In genomic region chr9:71831756-71832699, GRCm38 (mm10) we compare ENCODE assay signal across 8 mouse cellular contexts.
DNase-seq lines count a peak whose midpoint lies in the region; ATAC-seq and TF ChIP-seq lines count a peak whose summit lies in the region.

No protein-coding gene starts in this region.

- H3K9ac ChIP-seq in midbrain, embryonic 14.5 days (replicated peaks; ENCODE audit: low read length), result no peak overlapping the region
- no peak overlapping the region for H3K9ac ChIP-seq in midbrain, embryonic 15.5 days
- H3K9ac ChIP-seq in liver, embryonic 14.5 days (replicated peaks), result no peak overlapping the region

- no peak for ATAC-seq in midbrain, embryonic 14.5 days (ENCODE audit: low FRiP score, low TSS enrichment)
- ATAC-seq in midbrain, embryonic 15.5 days (replicated peaks), result no peak
- peak; percentile 53 for ATAC-seq in liver, embryonic 14.5 days (ENCODE audit: insufficient read depth)

- no peaks in the 10 kb centered on the region for H3K4me1 ChIP-seq in midbrain, embryonic 14.5 days (ENCODE audit: control insufficient read depth, insufficient read depth, low read length)
- 0 out of 2 replicates have a peak, but pooled peaks cover 3% of the 10 kb centered on the region for H3K4me1 ChIP-seq in midbrain, embryonic 15.5 days
- H3K4me1 ChIP-seq in kidney, adult 2 months (ENCODE audit: control insufficient read depth, insufficient read depth, low read length), result 0 out of 2 replicates have a peak, but pooled peaks cover under 1% of the 10 kb centered on the region
- H3K4me1 ChIP-seq in liver, embryonic 14.5 days (replicated peaks; ENCODE audit: control insufficient read depth in 2 of 2, insufficient read depth in 2 of 2, low read length in 1 of 2), result no peaks in the 10 kb centered on the region; a peak in 1 of 4 replicates

- H3K27ac ChIP-seq in midbrain, embryonic 14.5 days (replicated peaks; ENCODE audit: low read depth, low read length), result no peak overlapping the region
- no peak overlapping the region for H3K27ac ChIP-seq in midbrain, embryonic 15.5 days
- H3K27ac ChIP-seq in kidney, adult 2 months (ENCODE audit: insufficient read depth, low read depth, low read length), result no peak overlapping the region
- H3K27ac ChIP-seq in liver, embryonic 14.5 days, result no peak overlapping the region

- H3K36me3 ChIP-seq in midbrain, embryonic 14.5 days (ENCODE audit: control insufficient read depth, insufficient read depth, low read length), result no peaks in the 10 kb centered on the region
- H3K36me3 ChIP-seq in midbrain, embryonic 15.5 days (replicated peaks), result no peaks in the 10 kb centered on the region
- H3K36me3 ChIP-seq in kidney, adult 2 months (ENCODE audit: control insufficient read depth, insufficient read depth, low read length), result no peaks in the 10 kb centered on the region
- no peaks in the 10 kb centered on the region for H3K36me3 ChIP-seq in liver, embryonic 14.5 days (replicated peaks; ENCODE audit: control insufficient read depth, insufficient read depth, low read depth)

- TF ChIP-seq POLR2A in kidney, adult 2 months (IDR thresholded peaks at IDR 0.05; ENCODE audit: low read depth, low read length), result no peak

- no peak for TF ChIP-seq EP300 in liver, embryonic 14.5 days (IDR thresholded peaks at IDR 0.05; ENCODE audit: low read depth)

- H3K9me3 ChIP-seq in midbrain, embryonic 14.5 days (ENCODE audit: control insufficient read depth, low read length), result no peaks in the 10 kb centered on the region
- H3K9me3 ChIP-seq in midbrain, embryonic 15.5 days, result no peaks in the 10 kb centered on the region
- no peaks in the 10 kb centered on the region for H3K9me3 ChIP-seq in liver, embryonic 14.5 days (ENCODE audit: control insufficient read depth, low read length)

- TF ChIP-seq CTCF in kidney, adult 2 months (conservative IDR thresholded peaks at IDR 0.05; ENCODE audit: insufficient read depth, insufficient read length, low read depth, low read length), result peak; percentile 79
- TF ChIP-seq CTCF in liver, embryonic 14.5 days (IDR thresholded peaks at IDR 0.05; ENCODE audit: low read depth), result peak; percentile 95

- H3K4me2 ChIP-seq in midbrain, embryonic 14.5 days (ENCODE audit: low read length), result no peak overlapping the region
- no peak overlapping the region for H3K4me2 ChIP-seq in midbrain, embryonic 15.5 days
- H3K4me2 ChIP-seq in liver, embryonic 14.5 days (ENCODE audit: low read depth), result peak overlapping the region; percentile 38; the same call in 1 of the 2 replicates

- H3K4me3 ChIP-seq in midbrain, embryonic 14.5 days (replicated peaks; ENCODE audit: low read depth, low read length), result no peak overlapping the region
- no peak overlapping the region for H3K4me3 ChIP-seq in midbrain, embryonic 15.5 days
- H3K4me3 ChIP-seq in kidney, adult 2 months (ENCODE audit: insufficient read depth, low read depth, low read length), result no peak overlapping the region
- no peak overlapping the region for H3K4me3 ChIP-seq in liver, embryonic 14.5 days (ENCODE audit: insufficient read depth in 1 of 2, low read depth in 2 of 2, low read length in 2 of 2)

- H3K27me3 ChIP-seq in midbrain, embryonic 14.5 days (ENCODE audit: control insufficient read depth, insufficient read depth, low read length), result no peaks in the 10 kb centered on the region
- no peaks in the 10 kb centered on the region for H3K27me3 ChIP-seq in midbrain, embryonic 15.5 days (replicated peaks)
- H3K27me3 ChIP-seq in kidney, adult 2 months (replicated peaks; ENCODE audit: control insufficient read depth, insufficient read depth, low read length), result no peaks in the 10 kb centered on the region
- H3K27me3 ChIP-seq in liver, embryonic 14.5 days (ENCODE audit: control insufficient read depth, insufficient read depth, low read length), result no peaks in the 10 kb centered on the region

- DNase-seq in midbrain, embryonic 14.5 days, result peak; percentile 60
- peak; percentile 51 for DNase-seq in c-Kit-positive CD71-positive TER-119-negative erythroid progenitor cells, embryonic 14.5 days (ENCODE audit: low read depth)
- peak; percentile 79 for DNase-seq in gastrocnemius, adult 18-20 months (ENCODE audit: low spot score)
- peak; percentile 59 for DNase-seq in kidney, adult 2 months
- DNase-seq in liver, embryonic 14.5 days (ENCODE audit: low read depth in 3 of 3, low spot score in 3 of 3), result peak in 2 of 3 experiments; percentile 26 to 27
- peak; percentile 75 for DNase-seq in retina, postnatal 1 day
- DNase-seq in urinary bladder, adult 18-20 months (ENCODE audit: low spot score in 2 of 2), result peak; percentile 37 to 82

- WGBS in midbrain, embryonic 14.5 days, result 40% methylated on average over 26 of the region's 26 CpGs
- 42% methylated on average over 26 of the region's 26 CpGs for WGBS in midbrain, embryonic 15.5 days
- WGBS in kidney, adult 2 months, result 58% methylated on average over 26 of the region's 26 CpGs
- WGBS in liver, embryonic 14.5 days (ENCODE audit: insufficient replicate concordance), result 43% methylated on average over 26 of the region's 26 CpGs

Comparison
In these comparisons a context has a peak if more than half of its experiments do, and no peak if none do; other contexts are left out.
1. DNase-seq: peak in every context shown above with its lines; median percentile 79 in gastrocnemius, adult 18-20 months; 75 in retina, postnatal 1 day; 60 in midbrain, embryonic 14.5 days; 60 in urinary bladder, adult 18-20 months; 59 in kidney, adult 2 months; 51 in c-Kit-positive CD71-positive TER-119-negative erythroid progenitor cells, embryonic 14.5 days; 26 in liver, embryonic 14.5 days.